Mouse (Mus musculus) midbrain, embryonic 16.5 days (tissue): ENCODE measurements around the gene Snap23. TPM values are rescaled to one million over a fixed set of nuclear protein-coding genes. Genes with fewer than 3 reads are reported as not detected.
A peak's percentile ranks its signal among the peaks of the same experiment; 100 is the strongest.

Experiments
- ATAC-seq: fragments of 200-750 bp; cut with Nextera tagmentation; 2 replicates; pipeline ENCODE4 v1.8.0; 2017; ENCODE audit warnings: moderate TSS enrichment
- H3K27ac ChIP-seq: fragments of 300-500 bp; sonication (generic); 2 replicates; pipeline ENCODE4 v1.5.1; 2014; ENCODE audit warnings: mild to moderate bottlenecking, low read length, mixed read lengths
- H3K27me3 ChIP-seq: fragments of 300-500 bp; sonication (generic); 2 replicates; pipeline ENCODE4 v1.6.1; 2014; ENCODE audit warnings: low read depth, low read length, mixed read lengths; ENCODE audit not compliant: control insufficient read depth, insufficient read depth
- H3K36me3 ChIP-seq: fragments of 300-500 bp; sonication (generic); 2 replicates; pipeline ENCODE4 v1.6.1; 2014; ENCODE audit warnings: mild to moderate bottlenecking, low read length, moderate library complexity, mixed read lengths; ENCODE audit not compliant: control insufficient read depth, insufficient read depth
- H3K4me1 ChIP-seq: fragments of 300-500 bp; sonication (generic); 2 replicates; pipeline ENCODE4 v1.6.1; 2014; ENCODE audit warnings: mild to moderate bottlenecking, low read length, mixed read lengths; ENCODE audit not compliant: control insufficient read depth, insufficient read depth
- H3K4me2 ChIP-seq: fragments of 300-500 bp; sonication (generic); 2 replicates; pipeline ENCODE4 v1.6.1; 2014; ENCODE audit warnings: mild to moderate bottlenecking, low read length, mixed read lengths
- H3K4me3 ChIP-seq: fragments of 300-500 bp; sonication (generic); 2 replicates; pipeline ENCODE4 v1.5.1; 2014; ENCODE audit warnings: low read depth, mild to moderate bottlenecking, low read length, moderate library complexity, mixed read lengths
- H3K9ac ChIP-seq: fragments of 300-500 bp; sonication (generic); 2 replicates; pipeline ENCODE4 v1.6.1; 2014; ENCODE audit warnings: low read depth, low read length, mixed read lengths
- H3K9me3 ChIP-seq: fragments of 300-500 bp; sonication (generic); replicated peaks from 2 replicates; pipeline ENCODE4 v1.6.1; 2014; ENCODE audit warnings: mild to moderate bottlenecking, low read length, mixed read lengths; ENCODE audit not compliant: control insufficient read depth, poor library complexity, severe bottlenecking
- WGBS: fragments of 180-500 bp; shearing (Covaris S2); extraction: QIAGEN DNeasy Blood & Tissue Kit; methylation state at CpG from one replicate; pipeline ENCODE4 v1.1.7; 2014; 5-methylcytosine and 5-hydroxymethylcytosine counted together
- polyA plus RNA-seq: library from polyadenylated mRNA; unstranded; fragments of >200 nt; fragmentation: Nextera tagmentation; extraction: Ambion mirVana; gene quantifications from 2 replicates; pipeline ENCODE4 v1.2.1, GENCODE M21; 2015

The Snap23 gene
- 15.0 and 17.2 TPM in 2 replicates for polyA plus RNA-seq

- ATAC-seq, result peak; percentile 93
- Histone ChIP-seq H3K27me3 (no peaks in the 10 kb centered on the region), H3K9ac (peak within 1 kb of the TSS; percentile 83), H3K4me1 (peaks cover 26% of the 10 kb centered on the region), H3K4me3 (peak within 1 kb of the TSS; percentile 68), H3K9me3 (no peaks in the 10 kb centered on the region), H3K4me2 (peak within 1 kb of the TSS; percentile 62), H3K36me3 (no peaks in the 10 kb centered on the region), H3K27ac (peak within 1 kb of the TSS; percentile 10)
- 2% methylated on average over 42 of the region's 42 CpGs for WGBS
These were observed at the start of gene Snap23 for GRCm38 (mm10) chr2:120566886-120567797. Snap23 (plus strand) TSS chr2:120567671.

- 93% methylated on average over 5 of the region's 5 CpGs for WGBS
- Histone ChIP-seq H3K27ac (no peak overlapping the region), H3K9me3 (no peaks in the 10 kb centered on the region), H3K4me1 (no peaks in the 10 kb centered on the region), H3K36me3 (peaks cover 54% of the 10 kb centered on the region), H3K4me2 (no peak overlapping the region), H3K4me3 (no peak overlapping the region), H3K9ac (no peak overlapping the region), H3K27me3 (no peaks in the 10 kb centered on the region)
- no peak for ATAC-seq
These were observed 48.8 kb upstream of the Snap23 start for GRCm38 (mm10) chr2:120518547-120519210.

GRCm38 (mm10) chr2:120526771-120527170 is 40.7 kb upstream of the Snap23 start:
- no peaks in the 10 kb centered on the region for H3K9me3 ChIP-seq
- H3K27ac ChIP-seq, result no peak overlapping the region
- no peak overlapping the region for H3K4me2 ChIP-seq
- no peak for ATAC-seq
- 89% methylated on average over 5 of the region's 5 CpGs for WGBS
- no peak overlapping the region for H3K4me3 ChIP-seq
- no peaks in the 10 kb centered on the region for H3K27me3 ChIP-seq
- H3K36me3 ChIP-seq, result peaks cover 38% of the 10 kb centered on the region
- no peak overlapping the region for H3K9ac ChIP-seq
- H3K4me1 ChIP-seq, result no peaks in the 10 kb centered on the region

GRCm38 (mm10) chr2:120529531-120529930 is 37.9 kb upstream of the Snap23 start:
- Histone ChIP-seq H3K9me3 (no peaks in the 10 kb centered on the region), H3K27ac (no peak overlapping the region), H3K4me3 (no peak overlapping the region), H3K4me1 (no peaks in the 10 kb centered on the region), H3K4me2 (no peak overlapping the region), H3K36me3 (peaks cover 42% of the 10 kb centered on the region), H3K27me3 (no peaks in the 10 kb centered on the region), H3K9ac (no peak overlapping the region)
- ATAC-seq, result no peak

GRCm38 (mm10) chr2:120531223-120531622 is 36.2 kb upstream of the Snap23 start:
- ATAC-seq, result no peak
- H3K4me2 ChIP-seq, result no peak overlapping the region
- no peaks in the 10 kb centered on the region for H3K9me3 ChIP-seq
- H3K27ac ChIP-seq, result no peak overlapping the region
- H3K36me3 ChIP-seq, result peaks cover 46% of the 10 kb centered on the region
- no peak overlapping the region for H3K9ac ChIP-seq
- 96% methylated on average over 4 of the region's 4 CpGs for WGBS
- H3K4me1 ChIP-seq, result no peaks in the 10 kb centered on the region
- H3K27me3 ChIP-seq, result no peaks in the 10 kb centered on the region
- H3K4me3 ChIP-seq, result no peak overlapping the region

- ATAC-seq, result no peak
- Histone ChIP-seq H3K27ac (0 out of 2 replicates have a peak overlapping the region, but pooled peaks have one; percentile 9), H3K36me3 (peaks cover 14% of the 10 kb centered on the region), H3K4me2 (no peak overlapping the region), H3K4me3 (no peak overlapping the region), H3K4me1 (peaks cover 4% of the 10 kb centered on the region; the same call in 1 of the 2 replicates), H3K9ac (no peak overlapping the region), H3K9me3 (no peaks in the 10 kb centered on the region), H3K27me3 (no peaks in the 10 kb centered on the region)
- 39% methylated on average over 3 of the region's 3 CpGs for WGBS
These were observed 28.1 kb upstream of the Snap23 start for GRCm38 (mm10) chr2:120539333-120539732.

- Histone ChIP-seq H3K9ac (no peak overlapping the region), H3K4me2 (no peak overlapping the region), H3K4me1 (peaks cover 4% of the 10 kb centered on the region; the same call in 1 of the 2 replicates), H3K36me3 (peaks cover 12% of the 10 kb centered on the region), H3K27ac (0 out of 2 replicates have a peak overlapping the region, but pooled peaks have one; percentile 9), H3K27me3 (no peaks in the 10 kb centered on the region), H3K9me3 (no peaks in the 10 kb centered on the region), H3K4me3 (no peak overlapping the region)
- ATAC-seq, result peak; percentile 64; the same call in 1 of the 2 replicates
- 13% methylated on average over 1 of the region's 1 CpGs for WGBS
These were observed 27.7 kb upstream of the Snap23 start for GRCm38 (mm10) chr2:120539778-120540208.

GRCm38 (mm10) chr2:120544732-120545131 is 22.7 kb upstream of the Snap23 start:
- H3K4me2 ChIP-seq, result no peak overlapping the region
- 98% methylated on average over 2 of the region's 2 CpGs for WGBS
- H3K9ac ChIP-seq, result no peak overlapping the region
- no peak for ATAC-seq
- H3K4me1 ChIP-seq, result peaks cover 2% of the 10 kb centered on the region; the same call in 1 of the 2 replicates
- H3K36me3 ChIP-seq, result peaks cover 14% of the 10 kb centered on the region; the same call in 1 of the 2 replicates
- H3K9me3 ChIP-seq, result no peaks in the 10 kb centered on the region
- H3K27me3 ChIP-seq, result no peaks in the 10 kb centered on the region
- no peak overlapping the region for H3K27ac ChIP-seq
- H3K4me3 ChIP-seq, result no peak overlapping the region

GRCm38 (mm10) chr2:120556868-120557267 is 10.6 kb upstream of the Snap23 start:
- Histone ChIP-seq H3K27me3 (no peaks in the 10 kb centered on the region), H3K4me1 (peaks cover 2% of the 10 kb centered on the region; the same call in 1 of the 2 replicates), H3K36me3 (peaks cover 7% of the 10 kb centered on the region), H3K9me3 (no peaks in the 10 kb centered on the region), H3K27ac (no peak overlapping the region), H3K9ac (no peak overlapping the region), H3K4me2 (no peak overlapping the region), H3K4me3 (no peak overlapping the region)
- no peak for ATAC-seq
- WGBS, result 73% methylated on average over 3 of the region's 3 CpGs
